Mouse (Mus musculus) spleen, postnatal 14 days (tissue): ENCODE results near the gene Gm11567.
"Not testable (repeated sequence)": the region's sequence is repeated elsewhere in the genome, so short reads cannot be mapped to it uniquely, and the experiment has no call there.

Source experiments
- DNase-seq, 2 experiments: peaks; one replicate each; pipeline ENCODE4 v3.0.0; 2021 to 2022; ENCODE audit warnings: low spot score in 2 of 2

Gene Gm11567

DNA sequence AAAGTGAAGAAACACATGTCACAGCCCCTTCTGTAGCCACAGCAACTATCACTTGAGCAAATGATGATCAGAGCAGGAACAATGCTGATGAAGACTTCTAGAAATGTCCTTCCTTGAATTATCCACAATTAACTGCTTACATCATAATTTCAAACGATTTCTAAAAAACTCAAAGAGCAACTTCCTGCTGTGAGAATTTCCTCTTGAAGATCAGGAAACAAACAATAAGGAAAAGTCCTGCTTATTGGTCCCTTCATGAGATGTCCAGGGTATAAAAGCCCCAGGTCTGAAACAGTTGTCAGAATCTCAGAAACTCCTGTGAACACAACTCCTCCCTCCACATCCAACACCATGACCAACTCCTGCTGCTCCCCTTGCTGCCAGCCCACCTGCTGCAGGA is at the start of gene Gm11567:
Gm11567 (plus strand) TSS at position 301 of the 400 bp plus-strand sequence.
- not testable (repeated sequence) for DNase-seq

DNA sequence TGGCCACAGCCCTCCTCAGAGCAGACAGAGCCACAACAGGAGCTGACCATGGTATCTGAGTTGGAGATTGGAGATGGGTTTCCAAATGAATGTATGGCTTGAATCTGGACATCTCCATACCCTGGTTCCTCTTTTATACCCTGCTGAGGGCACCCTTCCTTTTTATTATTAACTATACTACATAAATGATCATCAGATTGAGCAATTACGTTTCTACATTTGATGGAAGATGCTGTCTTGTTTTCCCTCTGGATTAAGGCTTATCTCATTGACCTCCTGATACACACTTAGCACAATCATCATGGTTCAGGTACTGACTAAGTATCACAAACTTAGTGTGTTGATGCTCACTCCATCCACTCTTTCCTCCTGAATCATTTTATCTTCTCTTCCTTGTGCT is 41.0 kb upstream of the Gm11567 start, which contains the start of gene 2300003K06Rik:
2300003K06Rik (minus strand) TSS at position 101 of the 400 bp plus-strand sequence.
- no peak for DNase-seq

DNA sequence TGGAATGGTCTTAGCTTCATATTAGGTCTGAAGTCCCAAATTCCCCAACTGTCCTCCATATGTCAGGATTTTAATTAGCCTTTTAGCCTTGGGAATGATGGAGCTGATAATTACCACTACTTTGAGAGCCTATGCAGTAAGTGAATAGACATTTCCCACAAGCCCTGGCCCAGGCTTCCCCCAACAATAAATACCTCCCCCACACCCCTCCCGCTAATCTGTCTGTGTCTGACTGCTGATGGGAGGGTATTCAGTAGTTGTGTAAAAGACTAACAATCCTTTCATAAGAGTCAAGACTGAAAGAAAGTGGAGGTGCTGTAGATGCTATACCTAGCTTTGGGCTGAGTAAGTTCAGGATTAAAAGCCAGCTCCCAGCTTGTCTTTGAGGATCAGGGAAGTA is 36.8 kb upstream of the Gm11567 start:
- DNase-seq = no peak

DNA sequence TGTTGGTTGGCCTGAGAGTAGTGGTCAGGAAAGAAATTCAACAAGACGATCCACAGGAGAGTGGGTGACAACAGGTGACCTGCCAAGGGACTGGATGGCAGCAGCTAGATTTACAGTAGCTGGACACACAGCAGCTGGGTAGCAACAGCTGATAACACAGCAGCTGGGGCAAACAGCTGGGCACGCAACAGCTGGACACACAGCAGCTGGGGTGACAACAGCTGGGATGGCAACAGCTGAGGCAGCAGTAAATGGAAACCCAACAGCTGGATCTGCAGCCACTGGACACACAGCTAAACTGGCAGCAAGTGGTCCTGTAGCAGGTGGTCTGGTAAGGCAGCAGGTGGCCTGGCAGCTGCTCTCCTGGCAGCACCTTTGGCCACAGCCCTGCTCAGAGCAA is 32.2 kb upstream of the Gm11567 start:
- no peak for DNase-seq

- no peak for DNase-seq
These were observed 27.5 kb upstream of the Gm11567 start, which contains the start of gene Krtap4-16 for GRCm38 (mm10) chr11:99851508-99851907. Gene Krtap4-16 (minus strand): TSS chr11:99851608.

- no peak for DNase-seq
These were observed 24.9 kb upstream of the Gm11567 start for GRCm38 (mm10) chr11:99854121-99854520.

- no peak for DNase-seq
These were observed 21.4 kb upstream of the Gm11567 start, which contains the start of gene Gm11568 for GRCm38 (mm10) chr11:99857617-99858016. Gene Gm11568 (plus strand): TSS chr11:99857917.

- DNase-seq = no peak
These were observed 20.2 kb upstream of the Gm11567 start for GRCm38 (mm10) chr11:99858761-99859160.

DNA sequence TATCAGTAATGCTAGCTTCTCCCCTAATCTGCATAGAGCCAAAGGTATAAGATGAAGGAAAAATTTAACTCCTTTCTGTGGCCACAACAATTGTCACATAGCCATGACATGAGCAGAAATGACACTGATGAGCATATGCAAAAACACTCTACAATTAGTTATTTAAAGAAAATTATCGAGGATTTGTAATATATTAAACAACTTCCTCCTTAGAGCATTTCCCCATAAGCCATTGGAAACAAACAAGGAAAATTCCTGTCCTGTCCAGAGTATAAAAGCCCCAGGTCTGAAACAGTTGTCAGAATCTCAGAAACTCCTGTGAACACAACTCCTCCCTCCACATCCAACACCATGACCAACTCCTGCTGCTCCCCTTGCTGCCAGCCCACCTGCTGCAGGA is 14.8 kb upstream of the Gm11567 start, which contains the start of gene Gm11559:
Gm11559 (plus strand) TSS at position 301 of the 400 bp plus-strand sequence.
- DNase-seq = not testable (repeated sequence)

- DNase-seq = not testable (repeated sequence)
These were observed 5.9 kb upstream of the Gm11567 start, which contains the start of gene Krtap9-1 for GRCm38 (mm10) chr11:99873089-99873488. Gene Krtap9-1 (plus strand): TSS chr11:99873389.

GRCm38 (mm10) chr11:99907620-99908019 is 28.6 kb downstream of the Gm11567 start, which contains the start of gene Krtap31-1:
Gene Krtap31-1 (plus strand): TSS chr11:99907920.
- DNase-seq = no peak

GRCm38 (mm10) chr11:99914451-99914850 is 35.5 kb downstream of the Gm11567 start, which contains the start of gene Gm11565:
Gene Gm11565 (plus strand): TSS chr11:99914751.
- DNase-seq = no peak
